Mouse (Mus musculus) lung, adult 2 months (tissue): ENCODE measurements at regions not wholly inside any gene's neighbourhood (a gene's known extent, or its start where the extent isn't known, plus 50 kb on each side); places are given as distances from the start of the nearest gene placed in this dataset.
"Not testable (repeated sequence)": the region's sequence is repeated elsewhere in the genome, so short reads cannot be mapped to it uniquely, and the experiment has no call there.

Experiments
- DNase-seq: peaks from one replicate; pipeline ENCODE4 v3.0.0; 2022
- H3K4me1 ChIP-seq: fragments of 200-500 bp; 2 replicates; pipeline ENCODE4 v1.6.1; 2011; ENCODE audit warnings: low read length; ENCODE audit not compliant: control insufficient read depth, insufficient read depth
- H3K4me3 ChIP-seq: fragments of 200-500 bp; replicated peaks from 2 replicates; pipeline ENCODE3; 2011; ENCODE audit warnings: low read depth, mild to moderate bottlenecking, control low read depth, low read length; ENCODE audit errors: extremely low read depth
- CTCF ChIP-seq: fragments of 200-500 bp; IDR thresholded peaks from 2 replicates; pipeline ENCODE4 v1.5.1; 2011; ENCODE audit warnings: mild to moderate bottlenecking, low read length, control low read depth; ENCODE audit not compliant: insufficient read depth
- POLR2A ChIP-seq: fragments of 200-500 bp; IDR thresholded peaks from 2 replicates; pipeline ENCODE4 v1.6.1; 2011; ENCODE audit warnings: low read depth, mild to moderate bottlenecking, control low read depth, low read length, borderline replicate concordance; ENCODE audit errors: extremely low read depth
- WGBS: fragments of 180-500 bp; shearing (Covaris S2); methylation state at CpG from one replicate; pipeline ENCODE4 v1.1.7; 2018; 5-methylcytosine and 5-hydroxymethylcytosine counted together

DNA sequence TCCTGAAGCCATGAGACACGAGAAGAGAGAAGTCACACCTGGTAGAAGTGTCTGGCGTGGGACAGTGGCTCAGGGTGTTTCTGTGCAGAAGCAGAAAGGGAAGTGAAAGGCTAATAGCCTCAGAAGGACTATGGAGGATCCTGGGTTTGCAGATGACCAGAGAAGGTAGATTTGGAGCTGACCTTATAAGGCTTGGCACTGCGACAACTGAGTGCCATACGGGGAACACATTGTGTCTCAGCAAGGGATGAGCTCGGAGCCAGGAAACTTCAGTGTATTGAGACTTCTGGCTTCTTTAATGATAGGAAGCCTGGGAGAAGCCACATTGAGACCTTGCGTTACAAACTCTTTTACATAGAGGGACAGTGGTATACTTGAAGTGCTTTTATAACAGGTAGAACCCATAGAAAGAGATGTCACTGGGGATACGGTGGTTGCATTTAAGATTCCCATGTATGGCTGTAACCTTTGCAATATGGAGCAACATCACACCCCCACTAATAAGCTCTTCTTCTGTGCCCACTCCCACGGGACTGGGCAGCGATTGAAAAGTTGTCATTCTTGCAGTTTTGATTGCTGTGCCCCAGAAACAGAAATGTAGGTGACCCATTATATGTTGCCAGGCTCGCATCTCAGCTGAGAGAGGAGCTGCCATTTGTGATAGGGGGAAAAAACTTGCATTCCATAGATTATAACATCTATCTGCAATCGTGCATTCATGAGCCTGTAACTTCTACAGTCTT, 61.8 kb upstream of the Dync1i1 start:
- WGBS = 80% methylated on average over 11 of the region's 11 CpGs
- TF ChIP-seq POLR2A (no peak), CTCF (no peak)
- H3K4me3 ChIP-seq = no peak overlapping the region
- H3K4me1 ChIP-seq = no peaks in the 10 kb centered on the region
- DNase-seq = no peak

DNA sequence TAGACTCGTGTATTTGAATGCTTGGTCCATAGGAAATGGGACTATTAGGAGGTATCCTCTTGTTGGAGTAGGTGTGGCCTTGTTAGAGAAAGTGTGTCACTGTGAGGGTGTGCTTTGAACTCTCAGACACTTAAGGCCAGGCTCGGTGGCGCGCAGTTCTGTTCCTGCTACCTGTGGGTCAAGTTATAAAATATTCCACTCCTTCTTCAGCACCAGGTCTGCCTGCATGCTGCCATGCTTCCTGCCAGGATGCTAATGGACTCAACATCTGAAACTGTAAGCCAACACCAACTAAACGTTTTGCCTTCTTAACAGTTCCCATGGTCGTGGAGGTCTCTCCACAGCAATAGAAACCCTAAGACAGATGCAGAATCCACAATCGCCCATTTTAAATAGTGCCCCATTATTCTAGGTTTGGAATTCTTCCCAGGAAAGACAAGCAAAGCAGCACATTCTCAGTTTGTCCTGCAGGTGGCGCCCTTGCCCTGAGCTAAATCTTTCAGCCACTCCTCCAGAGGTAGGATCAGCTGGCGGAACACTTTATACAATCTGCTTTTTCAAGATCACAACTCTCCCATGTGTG, 80.2 kb upstream of the Dync1i1 start:
- DNase-seq = peak; percentile 56
- Histone ChIP-seq H3K4me1 (peaks cover 2% of the 10 kb centered on the region; the same call in 1 of the 2 replicates), H3K4me3 (no peak overlapping the region)
- TF ChIP-seq POLR2A = no peak
- peak; percentile 88 for TF ChIP-seq CTCF
- WGBS = 21% methylated on average over 9 of the region's 9 CpGs

DNA sequence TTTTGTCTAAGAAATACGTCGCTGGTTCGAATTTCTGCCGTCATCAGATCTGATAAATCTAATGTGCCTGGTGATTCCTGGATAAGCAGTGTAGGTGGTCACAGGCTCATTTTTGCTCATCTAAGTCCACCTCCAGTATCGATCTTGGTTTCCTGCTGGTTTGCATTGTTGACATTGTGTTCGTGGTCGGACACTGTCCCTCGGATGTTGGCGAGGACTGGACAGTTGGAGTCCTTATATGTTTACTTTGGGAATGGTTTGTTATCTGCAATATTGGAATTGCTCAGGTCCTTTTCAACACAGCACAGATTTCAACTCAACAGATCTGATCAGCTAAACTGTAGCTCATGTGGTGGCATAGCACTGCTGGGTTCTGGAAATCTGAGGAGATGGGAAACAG, 91.2 kb upstream of the Dync1i1 start:
- no peaks in the 10 kb centered on the region for H3K4me1 ChIP-seq

DNA sequence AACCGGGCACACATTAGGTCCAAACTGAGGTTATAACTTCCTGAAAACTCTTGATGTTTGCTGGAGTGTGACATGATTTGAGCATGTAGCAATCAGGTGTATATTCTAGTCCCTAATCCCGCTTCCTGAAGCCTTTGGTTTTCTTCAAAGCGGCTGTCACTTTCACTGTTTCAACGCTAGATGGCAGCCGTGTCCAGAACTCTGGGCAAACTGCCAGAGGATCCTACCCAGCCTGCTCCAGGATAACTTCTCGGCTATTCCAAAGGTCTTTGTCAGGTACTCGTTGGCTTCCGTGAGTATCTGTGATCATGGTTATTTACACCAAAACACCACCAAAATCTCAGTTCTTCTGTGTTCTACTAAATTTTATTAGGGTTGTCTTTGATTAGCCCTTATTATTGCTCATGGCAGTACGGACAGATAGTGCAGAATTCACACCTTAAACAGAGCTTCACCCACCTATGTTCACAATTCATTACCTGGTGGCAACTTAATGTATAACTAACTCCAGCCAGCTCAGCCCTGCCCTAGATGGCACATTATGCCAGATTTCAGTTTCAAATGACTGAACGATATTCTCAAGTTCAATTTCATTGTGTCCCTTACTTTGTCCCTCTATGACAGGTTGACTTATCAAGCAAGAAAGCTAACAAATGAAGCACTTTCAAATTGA, 92.3 kb upstream of the Dync1i1 start:
- TF ChIP-seq CTCF (peak; percentile 68), POLR2A (no peak)
- WGBS = 21% methylated on average over 10 of the region's 10 CpGs
- DNase-seq = peak; percentile 46
- Histone ChIP-seq H3K4me1 (no peaks in the 10 kb centered on the region), H3K4me3 (no peak overlapping the region)

More for the DNA sequence above, 91.2 kb upstream of the Dync1i1 start:
- H3K4me3 ChIP-seq = no peak overlapping the region
- no peak for DNase-seq
- no peak for TF ChIP-seq POLR2A
- TF ChIP-seq CTCF = no peak
- WGBS = 79% methylated on average over 9 of the region's 9 CpGs

DNA sequence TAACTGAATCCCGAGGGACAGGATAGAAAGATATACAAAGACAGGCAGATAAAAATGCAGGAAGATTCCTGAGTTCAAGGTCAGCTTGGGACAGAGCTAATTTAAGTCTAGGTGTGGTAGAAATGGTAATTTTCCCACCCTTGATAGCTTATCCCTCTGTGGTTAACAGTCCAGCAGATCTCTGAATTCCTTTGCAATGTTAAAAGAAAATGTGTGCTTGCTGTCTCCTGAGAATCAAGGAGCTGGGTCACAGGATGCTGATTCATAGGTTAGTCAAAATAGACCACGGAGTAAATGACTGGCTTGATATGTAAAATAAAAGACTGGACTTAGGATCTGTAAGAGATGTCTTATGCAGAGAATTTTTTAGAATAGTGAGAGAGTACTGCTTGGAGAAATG, 101.4 kb upstream of the Dync1i1 start:
- no peak for TF ChIP-seq CTCF
- no peak for TF ChIP-seq POLR2A
- Histone ChIP-seq H3K4me3 (no peak overlapping the region), H3K4me1 (no peaks in the 10 kb centered on the region)
- WGBS = 45% methylated on average over 2 of the region's 2 CpGs
- DNase-seq = no peak

DNA sequence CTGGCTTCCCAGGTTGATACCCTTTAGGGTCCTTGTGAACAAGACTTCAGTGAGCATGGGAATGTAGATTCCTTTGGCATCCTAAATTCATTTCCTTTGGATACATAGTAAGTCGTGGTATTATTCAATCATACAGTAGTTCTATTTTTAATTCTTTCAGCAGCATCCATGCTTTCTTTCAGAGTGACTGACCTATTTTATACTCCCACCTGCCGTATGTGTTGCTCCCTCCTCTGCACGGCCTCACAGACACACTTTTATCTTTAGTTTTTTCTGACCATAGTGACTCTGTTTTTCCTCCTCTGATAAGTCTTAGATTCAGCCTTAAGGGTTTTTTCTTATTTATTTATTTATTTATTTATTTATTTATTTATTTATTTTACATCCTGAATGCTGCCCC, 103.9 kb upstream of the Dync1i1 start:
- TF ChIP-seq POLR2A (no peak), CTCF (no peak)
- WGBS = 83% methylated on average over 3 of the region's 3 CpGs
- DNase-seq = no peak
- no peaks in the 10 kb centered on the region for H3K4me1 ChIP-seq
- no peak overlapping the region for H3K4me3 ChIP-seq

DNA sequence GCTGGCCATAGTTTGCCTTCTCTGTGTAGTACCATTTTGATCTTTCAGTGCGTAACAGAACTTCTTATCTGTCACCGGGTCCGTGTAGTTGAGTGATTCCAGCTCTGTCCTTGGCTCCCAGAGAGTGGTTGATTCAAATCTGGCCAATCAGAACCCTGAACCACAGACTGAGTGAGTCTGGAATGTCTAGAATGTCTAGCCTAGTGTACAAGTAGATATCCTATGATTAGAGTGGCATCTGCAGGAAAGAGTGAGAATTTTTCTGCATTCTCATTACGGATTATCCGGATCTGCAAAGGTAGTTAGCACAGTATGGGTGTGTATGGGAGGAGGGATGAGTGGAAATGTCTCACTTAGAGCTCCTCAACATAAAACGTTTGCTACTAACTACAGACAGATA, 97.9 kb upstream of the Pdk4 start:
- 46% methylated on average over 6 of the region's 6 CpGs for whole genome bisulfite sequencing
- no peak for TF ChIP-seq POLR2A
- TF ChIP-seq CTCF = no peak
- Histone ChIP-seq H3K4me3 (no peak overlapping the region), H3K4me1 (no peaks in the 10 kb centered on the region)
- DNase-seq = no peak

DNA sequence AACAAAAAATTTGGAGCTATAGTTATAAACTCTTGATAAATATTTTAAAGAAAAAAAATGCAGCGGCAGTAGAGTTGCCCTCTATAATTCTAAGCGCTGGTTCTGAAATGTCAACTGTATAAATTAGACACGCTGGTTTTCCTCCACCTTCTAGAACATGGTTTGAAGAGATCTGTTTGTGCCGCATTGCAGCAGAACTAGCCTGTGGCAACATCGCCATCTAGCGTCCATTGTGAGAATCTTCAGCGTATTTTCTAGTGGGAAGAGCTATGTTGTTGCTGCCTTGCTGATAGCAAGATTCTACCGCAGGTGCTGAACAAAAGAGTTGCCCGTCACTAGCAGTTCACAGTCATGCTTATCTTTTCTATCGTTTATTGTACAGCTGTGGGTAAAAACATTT, 93.5 kb upstream of the Pdk4 start:
- 4% methylated on average over 10 of the region's 10 CpGs for WGBS
- TF ChIP-seq POLR2A (no peak), CTCF (peak; percentile 90)
- Histone ChIP-seq H3K4me1 (no peaks in the 10 kb centered on the region), H3K4me3 (no peak overlapping the region)
- DNase-seq = peak; percentile 46

DNA sequence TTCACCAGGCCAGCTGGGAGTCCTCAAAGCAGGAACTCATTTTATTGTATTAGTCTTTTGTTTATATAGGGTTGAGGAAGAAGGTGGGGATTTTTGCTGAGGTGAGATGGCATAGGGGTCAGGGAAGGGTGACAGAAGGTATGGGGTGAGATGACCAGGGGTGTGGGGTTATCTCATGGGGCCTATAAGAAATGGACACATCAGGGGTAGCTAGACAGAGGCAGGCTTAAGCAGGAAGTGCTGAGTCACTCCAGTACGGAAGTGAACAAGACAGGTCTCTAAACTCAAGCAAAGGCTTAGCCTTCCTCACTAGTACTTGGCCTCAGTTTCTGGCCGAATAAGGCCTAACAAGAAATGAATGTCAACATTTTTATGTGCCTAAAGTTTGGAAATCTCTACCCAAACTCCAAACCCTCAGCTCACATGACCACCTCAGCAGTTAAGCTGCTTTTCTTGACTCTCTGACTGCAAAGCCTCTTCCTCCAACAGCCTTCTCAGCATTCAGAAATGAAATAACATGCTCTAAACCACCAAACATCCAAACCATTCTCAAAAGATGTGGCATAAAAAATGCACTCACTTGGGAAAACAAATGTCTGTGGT, 86.9 kb upstream of the Pdk4 start:
- Histone ChIP-seq H3K4me3 (no peak overlapping the region), H3K4me1 (no peaks in the 10 kb centered on the region)
- WGBS = 64% methylated on average over 2 of the region's 2 CpGs
- no peak for DNase-seq
- TF ChIP-seq CTCF (no peak), POLR2A (no peak)

DNA sequence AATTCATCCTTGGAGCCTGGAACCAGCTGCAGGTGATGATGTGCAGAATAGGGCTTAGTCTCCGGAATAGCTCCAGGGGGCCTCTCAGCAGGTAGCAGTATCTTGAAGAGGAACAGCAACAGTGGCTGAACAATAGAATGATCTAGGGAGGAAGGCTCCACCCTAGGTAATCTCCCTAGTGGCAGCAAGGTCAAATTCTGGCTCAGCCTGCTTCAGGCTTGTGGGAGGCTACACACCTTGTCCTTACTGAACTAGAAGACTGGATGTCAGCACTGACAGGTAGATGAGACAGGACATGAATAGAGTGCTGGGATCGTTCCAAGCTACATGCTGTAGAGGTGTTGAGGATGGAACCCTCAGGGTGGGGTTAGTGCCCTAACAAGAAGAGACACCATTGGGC, 80.8 kb upstream of the Pdk4 start:
- not testable (repeated sequence) for H3K4me1 ChIP-seq, H3K4me3 ChIP-seq, DNase-seq
- 95% methylated on average over 2 of the region's 2 CpGs for WGBS
